Mouse (Mus musculus) retina, adult 2 months (tissue): ENCODE results near the gene Gm49450.
"Not testable (repeated sequence)": the region's sequence is repeated elsewhere in the genome, so short reads cannot be mapped to it uniquely, and the experiment has no call there.

ENCODE experiments used
- DNase-seq: peaks from one replicate; pipeline ENCODE4 v3.0.0-alpha.2; 2012; ENCODE audit warnings: low read depth, low spot score

Gm49450 gene

GRCm38 (mm10) chr15:98985982-98986715 lies 32.8 kb upstream of the Gm49450 start:
- no peak for DNase-seq

- no peak for DNase-seq
These were observed 32.1 kb upstream of the Gm49450 start for GRCm38 (mm10) chr15:98985240-98985981.

GRCm38 (mm10) chr15:98984681-98985080 lies 31.3 kb upstream of the Gm49450 start:
- no peak for DNase-seq

DNA sequence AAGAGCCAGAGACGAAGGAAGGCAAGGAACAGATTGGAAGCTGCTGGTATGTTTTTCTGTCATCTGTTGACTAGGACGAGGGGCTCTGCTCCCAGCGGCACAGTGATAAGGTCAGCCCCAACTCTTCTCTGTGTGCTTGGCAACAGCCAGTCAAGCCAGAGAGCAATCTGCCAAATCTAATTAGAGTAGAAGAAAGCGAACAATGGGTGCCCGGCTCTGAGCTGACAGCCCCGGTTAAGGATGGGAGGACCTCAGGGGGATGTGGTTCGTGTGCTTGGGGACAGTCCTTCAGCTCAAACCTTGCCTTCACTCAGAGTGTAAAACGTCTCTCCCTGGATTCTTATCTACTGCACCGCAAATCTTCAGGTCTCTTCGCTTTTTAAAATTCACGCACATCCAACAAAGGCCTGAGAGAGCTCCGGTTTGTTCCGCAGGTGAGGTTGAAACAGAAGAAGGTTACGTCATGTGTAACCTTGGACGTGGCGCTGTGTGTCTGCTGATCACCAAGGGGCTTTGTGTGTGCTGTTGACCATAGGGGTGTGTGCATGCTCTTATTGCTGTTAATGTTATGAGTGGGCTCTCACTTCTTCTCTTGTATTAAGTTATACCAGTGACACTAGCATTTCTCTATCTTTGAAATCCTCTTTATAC lies 30.2 kb upstream of the Gm49450 start:
- no peak for DNase-seq

DNA sequence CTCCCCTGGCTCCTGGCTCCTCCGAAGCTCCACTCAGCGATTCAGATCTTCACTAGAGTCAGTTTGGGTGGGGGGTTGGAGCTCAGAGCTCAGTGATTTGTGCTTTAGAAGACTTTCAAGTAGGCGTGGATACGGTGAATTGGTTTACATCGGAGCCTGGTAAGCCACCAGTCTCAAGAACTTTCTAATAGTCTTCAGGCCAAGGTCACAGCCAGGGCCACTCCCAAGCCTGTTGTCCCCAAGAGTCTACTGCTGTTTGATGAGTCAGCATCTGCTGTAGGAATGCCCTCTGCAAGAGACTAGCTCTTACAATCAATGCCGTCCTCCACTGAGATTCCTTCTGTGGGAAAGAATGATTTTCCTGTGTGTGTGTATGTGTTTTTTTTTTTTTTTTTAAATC lies 28.7 kb upstream of the Gm49450 start:
- no peak for DNase-seq

DNA sequence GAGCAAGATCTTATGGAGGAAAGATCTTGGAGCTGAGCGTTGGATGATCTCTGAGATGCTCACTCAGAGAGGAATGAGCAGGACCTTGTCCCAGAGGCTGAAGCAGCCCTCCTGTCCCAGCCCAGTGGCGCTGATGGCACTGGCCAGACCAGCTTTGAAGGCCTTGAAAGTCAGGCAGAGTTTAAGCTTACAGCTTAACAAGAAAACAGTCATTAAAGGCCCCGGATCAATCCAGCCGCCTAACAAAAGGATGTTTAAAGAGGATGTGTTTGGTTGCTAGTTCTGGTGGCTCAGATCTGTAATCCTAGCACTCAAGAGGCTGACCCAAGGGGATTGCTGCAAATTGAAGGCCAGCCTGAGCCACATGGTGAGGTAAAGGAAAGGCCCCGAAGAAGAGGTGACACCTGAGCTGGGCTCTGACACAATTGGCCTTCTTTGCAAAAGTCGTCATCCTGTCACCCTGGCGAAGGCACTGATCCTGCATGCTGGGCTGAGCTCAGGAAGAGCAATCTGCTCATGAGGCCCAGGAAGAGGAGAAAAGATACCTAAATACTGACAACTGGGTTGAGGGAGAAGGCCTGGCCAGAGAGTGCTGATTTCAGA lies 26.8 kb upstream of the Gm49450 start:
- DNase-seq: no peak

DNA sequence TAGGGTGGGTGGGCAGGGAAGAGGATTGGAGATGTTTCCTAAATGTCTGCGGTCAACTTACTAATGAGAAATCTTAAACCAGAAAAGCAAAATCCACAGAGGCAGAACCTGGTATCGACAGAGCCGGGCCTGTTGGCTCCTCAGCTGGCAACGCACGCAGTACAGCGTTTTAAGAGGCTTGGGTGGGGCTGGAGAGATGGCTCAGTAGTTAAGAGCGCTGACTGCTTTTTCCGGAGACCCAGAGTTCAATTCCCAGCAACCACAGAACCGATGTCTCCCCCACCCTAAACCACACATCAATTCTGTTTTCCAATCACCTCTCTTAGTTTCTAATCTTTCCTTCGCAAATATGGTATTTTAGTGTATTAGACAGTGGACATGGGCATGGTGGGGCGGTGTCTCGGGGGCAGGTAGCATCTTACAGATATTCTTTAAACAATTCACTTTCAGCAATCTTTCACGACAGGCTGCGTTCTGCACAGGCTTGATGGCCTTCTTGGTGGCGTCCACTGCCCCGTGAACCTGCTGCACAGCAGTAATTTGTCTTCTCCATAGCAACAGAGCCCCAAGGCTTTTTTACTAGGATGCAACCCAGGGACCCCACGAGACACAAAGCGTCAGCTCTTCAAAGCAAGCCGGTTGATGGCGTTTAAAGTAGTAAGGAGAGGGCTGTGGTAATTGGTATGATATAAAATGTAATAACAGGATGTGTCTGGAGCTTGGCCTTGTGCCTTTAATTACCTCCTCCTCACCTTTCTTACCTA lies 25.2 kb upstream of the Gm49450 start:
- DNase-seq: no peak

GRCm38 (mm10) chr15:98977759-98978408 lies 24.5 kb upstream of the Gm49450 start:
- no peak for DNase-seq

- no peak for DNase-seq
These were observed 23.7 kb upstream of the Gm49450 start for GRCm38 (mm10) chr15:98976763-98977758.

DNA sequence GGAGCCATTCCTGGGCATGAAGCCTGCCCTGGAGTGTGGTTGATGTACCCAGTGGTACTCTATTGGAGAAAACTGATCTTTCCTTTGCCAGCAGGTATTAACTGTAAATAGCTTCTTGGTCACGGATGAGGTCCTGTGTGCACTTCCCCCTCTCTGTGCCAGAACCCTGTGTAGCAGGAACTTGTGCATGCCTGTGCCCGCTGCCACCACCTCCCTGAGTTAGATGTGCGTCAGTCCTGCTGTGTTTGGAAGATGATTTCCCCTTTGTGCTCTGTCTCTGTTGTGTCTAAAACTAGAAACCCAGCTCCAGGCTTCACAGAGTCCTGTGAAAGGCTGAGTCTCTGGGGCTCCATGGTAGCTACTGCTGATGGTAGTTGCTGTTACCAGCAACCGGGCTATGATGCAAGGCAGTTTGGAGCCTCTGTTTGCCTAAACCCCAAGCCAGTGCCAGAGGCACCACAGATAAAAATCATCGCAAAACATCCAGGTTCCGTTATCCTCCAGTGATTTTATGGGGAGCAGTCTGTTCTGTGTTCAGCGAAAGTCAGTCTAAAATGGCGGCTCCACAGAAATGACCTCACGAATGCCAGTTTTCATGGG lies 19.8 kb upstream of the Gm49450 start:
- DNase-seq: no peak

- not testable (repeated sequence) for DNase-seq
These were observed 18.4 kb upstream of the Gm49450 start for GRCm38 (mm10) chr15:98971576-98972320.

GRCm38 (mm10) chr15:98971111-98971510 lies 17.8 kb upstream of the Gm49450 start:
- DNase-seq: no peak

- no peak for DNase-seq
These were observed 16.2 kb upstream of the Gm49450 start for GRCm38 (mm10) chr15:98969372-98970101.

- DNase-seq: no peak
These were observed 15.5 kb upstream of the Gm49450 start for GRCm38 (mm10) chr15:98968701-98969371.

DNA sequence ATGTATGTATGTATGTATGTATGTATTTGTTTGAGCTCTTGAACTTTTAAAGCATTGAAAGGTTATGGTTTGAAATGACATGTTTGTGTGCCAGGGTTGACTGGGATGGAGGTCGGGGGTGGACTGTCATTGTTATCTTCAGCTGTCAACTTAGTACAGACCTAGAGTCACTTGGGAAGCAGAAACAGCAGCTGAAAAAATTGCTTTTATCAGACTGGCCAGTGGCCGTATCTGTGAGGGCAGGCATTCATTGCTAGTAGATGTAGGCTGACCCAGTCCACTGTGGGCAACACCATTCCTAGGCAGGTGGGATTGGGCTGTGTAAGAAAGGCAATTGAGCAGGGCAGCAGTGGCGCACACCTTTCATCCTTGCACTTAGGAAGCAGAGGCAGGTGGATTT lies 6.2 kb upstream of the Gm49450 start:
- no peak for DNase-seq

- DNase-seq: no peak
These were observed 5.6 kb upstream of the Gm49450 start for GRCm38 (mm10) chr15:98958901-98959420.

DNA sequence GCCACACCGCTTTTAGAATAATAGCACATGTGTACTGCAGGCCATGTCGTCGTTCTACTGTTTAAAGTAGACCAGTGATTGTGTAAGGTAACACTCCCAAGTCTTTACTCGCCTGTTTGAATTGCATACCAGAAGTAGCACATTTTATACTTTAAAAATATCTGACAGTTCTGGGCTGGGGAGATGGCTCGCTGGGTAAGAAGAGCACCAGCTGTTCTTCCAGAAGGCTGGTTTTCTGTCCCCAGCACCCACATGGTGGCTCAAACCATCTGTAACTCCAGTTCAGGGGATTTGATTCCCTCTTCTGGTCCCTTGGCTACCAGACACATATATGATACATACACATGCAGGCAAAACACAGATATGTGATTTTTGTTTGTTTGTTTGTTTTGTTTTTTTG lies 4.1 kb upstream of the Gm49450 start:
- DNase-seq: no peak
